Mouse (Mus musculus) brain, embryonic 14.5 days (tissue): ENCODE results near the gene Pank4.

ENCODE experiments used
- CTCF ChIP-seq: fragments of 200-500 bp; IDR thresholded peaks from 2 replicates; pipeline ENCODE4 v1.5.1; 2012; ENCODE audit warnings: inconsistent platforms, mild to moderate bottlenecking, moderate library complexity, borderline replicate concordance; ENCODE audit not compliant: insufficient read depth, insufficient read length; ENCODE audit errors: extremely low read depth
- POLR2A ChIP-seq: fragments of 200-500 bp; IDR thresholded peaks from 2 replicates; pipeline ENCODE4 v1.6.1; 2012; ENCODE audit warnings: mild to moderate bottlenecking, inconsistent platforms, borderline replicate concordance; ENCODE audit not compliant: poor library complexity, insufficient read depth, insufficient read length, severe bottlenecking; ENCODE audit errors: extremely low read depth

- TF ChIP-seq CTCF = no peak
- TF ChIP-seq POLR2A = no peak
These were observed 55.5 kb downstream of the Pank4 start for GRCm38 (mm10) chr4:155019336-155019847.
